Mouse (Mus musculus) hindbrain, postnatal 0 days (tissue): Measurements from ENCODE around the gene Rln3. TPM values are rescaled to one million over a fixed set of nuclear protein-coding genes. Genes with fewer than 3 reads are reported as not detected.

ENCODE experiments used
- ATAC-seq: fragments of 200-750 bp; cut with Nextera tagmentation; 2 replicates; pipeline ENCODE4 v1.8.0; 2017; ENCODE audit warnings: mild to moderate bottlenecking, moderate TSS enrichment, moderate library complexity
- DNase-seq: peaks from one replicate; pipeline ENCODE4 v3.0.0-alpha.2; 2015; ENCODE audit warnings: low spot score
- H3K27ac ChIP-seq: fragments of 300-500 bp; sonication (generic); 2 replicates; pipeline ENCODE4 v1.5.1; 2014; ENCODE audit warnings: mild to moderate bottlenecking
- H3K27me3 ChIP-seq: fragments of 300-500 bp; sonication (generic); 2 replicates; pipeline ENCODE4 v1.6.1; 2014; ENCODE audit warnings: low read length, mixed read lengths; ENCODE audit not compliant: insufficient read depth
- H3K36me3 ChIP-seq: fragments of 300-500 bp; sonication (generic); 2 replicates; pipeline ENCODE4 v1.6.1; 2014; ENCODE audit warnings: low read length, mixed read lengths; ENCODE audit not compliant: insufficient read depth
- H3K4me1 ChIP-seq: fragments of 300-500 bp; sonication (generic); 2 replicates; pipeline ENCODE4 v1.6.1; 2014; ENCODE audit warnings: antibody characterized with exemption, low read length, mixed read lengths; ENCODE audit not compliant: insufficient read depth
- H3K4me2 ChIP-seq: fragments of 300-500 bp; sonication (generic); 2 replicates; pipeline ENCODE4 v1.6.1; 2014; ENCODE audit warnings: low read depth, mild to moderate bottlenecking, low read length, moderate library complexity, mixed read lengths
- H3K4me3 ChIP-seq: fragments of 300-500 bp; sonication (generic); 2 replicates; pipeline ENCODE4 v1.5.1; 2014; ENCODE audit warnings: low read length
- H3K9ac ChIP-seq: fragments of 300-500 bp; sonication (generic); replicated peaks from 2 replicates; pipeline ENCODE4 v1.6.1; 2014; ENCODE audit warnings: mild to moderate bottlenecking, low read length, moderate library complexity, mixed read lengths
- H3K9me3 ChIP-seq: fragments of 300-500 bp; sonication (generic); 2 replicates; pipeline ENCODE4 v1.6.1; 2016; ENCODE audit warnings: low read length, mixed read lengths
- CTCF ChIP-seq: IDR thresholded peaks from 2 replicates; pipeline ENCODE4 v1.5.1; 2016; ENCODE audit warnings: antibody characterized with exemption, control low read depth, low read depth
- WGBS: fragments of 180-500 bp; shearing (Covaris S2); extraction: QIAGEN DNeasy Blood & Tissue Kit; methylation state at CpG from one replicate; pipeline ENCODE4 v1.1.7; 2014; 5-methylcytosine and 5-hydroxymethylcytosine counted together
- polyA plus RNA-seq: library from polyadenylated mRNA; unstranded; fragments of >200 nt; fragmentation: Nextera tagmentation; extraction: Ambion mirVana; gene quantifications from 2 replicates; pipeline ENCODE4 v1.2.1, GENCODE M21; 2015
- total RNA-seq: library from RNA; depleted of rRNA; stranded (reverse); fragments of >200 nt; gene quantifications from 2 replicates; pipeline ENCODE4 v1.2.3, GENCODE M21; 2014

Gene Rln3
- total and polyA plus RNA-seq, 2 experiments from 2014 or later: 6.6 to 18.8 TPM

DNA sequence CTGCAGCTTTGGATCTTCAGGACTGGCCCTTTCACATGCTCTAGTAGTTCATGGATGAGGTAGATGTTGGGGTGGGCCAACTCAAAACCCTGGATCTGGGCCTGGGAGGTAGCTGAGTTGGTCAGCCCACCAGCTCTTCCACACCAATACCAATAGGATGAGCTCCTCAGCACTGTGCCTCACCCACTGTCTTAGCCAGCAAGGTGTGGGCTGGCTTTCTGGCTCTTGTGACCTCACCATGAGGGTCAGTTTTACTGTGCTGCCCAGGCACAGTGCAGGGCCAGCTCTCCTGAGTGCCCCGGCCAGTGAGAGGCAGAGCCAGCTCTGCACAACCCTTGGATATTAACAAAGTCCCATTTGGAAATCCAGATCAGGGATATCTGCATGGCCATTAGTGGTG, 13.0 kb upstream of the Rln3 start:
- ATAC-seq (no peak), DNase-seq (no peak)
- Histone ChIP-seq H3K36me3 (no peaks in the 10 kb centered on the region), H3K4me2 (no peak overlapping the region), H3K4me1 (no peaks in the 10 kb centered on the region), H3K27me3 (no peaks in the 10 kb centered on the region), H3K4me3 (no peak overlapping the region), H3K27ac (no peak overlapping the region), H3K9me3 (no peaks in the 10 kb centered on the region), H3K9ac (no peak overlapping the region)
- 90% methylated on average over 1 of the region's 1 CpGs for WGBS
- TF ChIP-seq CTCF: no peak

DNA sequence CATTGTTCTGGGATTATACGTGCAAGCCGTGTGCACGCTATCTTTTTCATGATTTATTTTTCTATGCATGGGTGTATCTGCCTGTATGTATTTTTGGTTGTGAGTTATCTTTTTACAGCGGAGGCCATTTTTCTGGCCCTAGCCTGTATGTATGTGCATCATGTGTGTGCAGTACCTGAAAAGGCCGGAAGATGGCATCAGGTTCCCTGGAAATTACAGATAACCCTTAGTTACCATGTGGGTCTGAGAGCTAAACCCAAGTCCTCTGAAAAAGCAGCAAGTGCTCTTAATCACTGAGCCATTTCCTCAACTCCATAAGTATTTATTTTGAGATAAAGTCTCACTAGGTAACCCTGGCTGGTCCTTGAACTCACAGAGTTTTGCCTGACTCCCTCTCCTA, 8.4 kb upstream of the Rln3 start:
- no peak for DNase-seq
- no peak overlapping the region for H3K9ac ChIP-seq
- no peak for ATAC-seq
- H3K27me3 ChIP-seq: no peaks in the 10 kb centered on the region
- H3K4me2 ChIP-seq: no peak overlapping the region
- no peaks in the 10 kb centered on the region for H3K4me1 ChIP-seq
- no peak overlapping the region for H3K4me3 ChIP-seq
- H3K9me3 ChIP-seq: no peaks in the 10 kb centered on the region
- WGBS: 95% methylated on average over 5 of the region's 5 CpGs
- H3K36me3 ChIP-seq: no peaks in the 10 kb centered on the region
- H3K27ac ChIP-seq: no peak overlapping the region
- TF ChIP-seq CTCF: no peak

DNA sequence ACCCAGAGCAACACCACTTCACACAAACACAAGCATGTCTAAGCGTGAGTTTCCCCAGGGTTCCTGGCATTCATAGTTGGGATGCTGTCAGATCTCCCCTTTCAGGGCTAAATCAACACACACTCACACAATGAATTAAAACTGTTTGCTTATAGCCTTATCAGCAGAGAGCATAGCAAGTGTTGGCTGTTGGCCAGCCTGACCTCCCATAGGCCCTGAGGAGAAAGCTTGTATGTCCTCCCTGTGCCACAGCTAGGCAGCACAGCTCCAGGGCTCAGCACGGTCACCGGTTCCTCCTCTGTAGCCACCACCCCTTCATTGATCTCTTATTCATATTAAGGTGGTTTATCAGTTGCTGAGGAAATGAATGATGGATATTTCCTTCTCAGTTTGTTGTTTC, 7.9 kb upstream of the Rln3 start:
- TF ChIP-seq CTCF: no peak
- no peaks in the 10 kb centered on the region for H3K4me1 ChIP-seq
- H3K9ac ChIP-seq: no peak overlapping the region
- no peak overlapping the region for H3K4me3 ChIP-seq
- no peaks in the 10 kb centered on the region for H3K9me3 ChIP-seq
- no peaks in the 10 kb centered on the region for H3K36me3 ChIP-seq
- H3K27ac ChIP-seq: no peak overlapping the region
- 65% methylated on average over 3 of the region's 3 CpGs for WGBS
- no peak for DNase-seq
- ATAC-seq: no peak
- H3K27me3 ChIP-seq: no peaks in the 10 kb centered on the region
- H3K4me2 ChIP-seq: no peak overlapping the region

DNA sequence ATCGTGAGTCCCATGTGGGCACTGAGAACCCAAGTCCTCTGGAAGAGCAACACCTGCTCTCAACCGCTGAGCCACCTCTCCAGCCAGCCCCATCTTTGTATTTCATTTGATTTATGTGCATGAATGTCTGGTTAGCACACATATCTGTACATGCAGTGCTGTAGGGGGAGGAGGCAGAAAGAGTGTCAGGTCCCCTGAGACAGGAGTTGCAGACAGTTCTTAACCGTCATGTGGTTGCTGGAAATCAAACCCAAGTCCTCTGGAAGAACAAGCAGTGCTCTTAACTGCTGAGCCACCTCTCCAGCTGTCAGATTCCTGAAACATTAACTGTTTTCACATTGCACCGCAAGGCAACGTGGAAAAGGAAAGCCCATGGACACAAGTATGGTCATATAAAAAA, 3.4 kb upstream of the Rln3 start:
- Histone ChIP-seq H3K4me1 (no peaks in the 10 kb centered on the region), H3K27ac (no peak overlapping the region), H3K27me3 (peaks cover 22% of the 10 kb centered on the region), H3K36me3 (no peaks in the 10 kb centered on the region), H3K9ac (no peak overlapping the region), H3K4me3 (no peak overlapping the region), H3K4me2 (no peak overlapping the region), H3K9me3 (no peaks in the 10 kb centered on the region)
- no peak for TF ChIP-seq CTCF
- 75% methylated on average over 5 of the region's 5 CpGs for WGBS
- DNase-seq (no peak), ATAC-seq (no peak)

DNA sequence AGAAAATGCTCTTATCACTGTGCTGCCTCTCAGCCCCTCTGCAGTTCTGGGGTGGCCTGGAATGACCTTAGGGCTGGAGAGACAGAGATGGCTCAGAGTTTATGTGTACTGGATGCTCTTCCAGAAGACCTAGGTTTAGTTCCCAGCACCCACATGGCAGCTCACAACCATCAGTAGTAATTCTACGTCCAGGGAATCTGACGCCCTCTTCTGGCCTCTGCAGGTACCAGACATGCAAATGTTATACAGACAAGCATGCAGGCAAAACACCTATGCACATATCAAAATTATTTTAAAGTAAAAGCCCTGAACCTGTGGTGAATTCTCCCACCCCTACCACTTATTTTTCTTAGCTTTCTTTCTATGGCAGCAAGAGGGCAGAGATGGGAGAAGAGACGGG, 1.7 kb upstream of the Rln3 start:
- no peak for ATAC-seq
- no peak overlapping the region for H3K4me3 ChIP-seq
- peaks cover 30% of the 10 kb centered on the region for H3K27me3 ChIP-seq
- H3K9me3 ChIP-seq: no peaks in the 10 kb centered on the region
- no peaks in the 10 kb centered on the region for H3K36me3 ChIP-seq
- 84% methylated on average over 3 of the region's 3 CpGs for WGBS
- no peak overlapping the region for H3K27ac ChIP-seq
- TF ChIP-seq CTCF: no peak
- no peak overlapping the region for H3K4me2 ChIP-seq
- no peak for DNase-seq
- peaks cover 7% of the 10 kb centered on the region; the same call in 1 of the 2 replicates for H3K4me1 ChIP-seq
- no peak overlapping the region for H3K9ac ChIP-seq

DNA sequence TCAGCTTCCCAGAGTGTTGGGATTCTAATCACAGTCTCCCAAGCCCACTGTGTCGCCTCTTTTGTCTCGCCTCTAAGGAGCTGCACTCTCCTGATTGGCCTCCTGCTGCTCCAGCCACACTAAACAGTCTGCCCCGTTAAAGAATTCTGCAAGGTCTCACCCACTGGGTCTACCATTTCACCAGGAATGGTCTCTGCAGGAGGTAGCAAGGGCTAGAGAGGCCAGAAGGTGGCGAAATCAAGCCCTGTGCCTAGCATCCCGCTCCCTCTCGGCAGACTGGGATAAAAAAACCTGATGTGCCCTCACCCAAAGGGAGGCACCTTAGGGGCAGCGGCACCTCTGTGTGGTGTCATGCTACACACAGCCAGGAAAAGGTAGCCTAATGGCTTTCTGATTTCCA, 697 bp downstream of the Rln3 start:
- no peaks in the 10 kb centered on the region for H3K36me3 ChIP-seq
- no peak overlapping the region for H3K4me3 ChIP-seq
- no peak overlapping the region for H3K27ac ChIP-seq
- H3K9ac ChIP-seq: no peak overlapping the region
- DNase-seq (no peak), ATAC-seq (no peak)
- WGBS: 15% methylated on average over 7 of the region's 7 CpGs
- H3K4me1 ChIP-seq: peaks cover 7% of the 10 kb centered on the region; the same call in 1 of the 2 replicates
- no peak overlapping the region for H3K4me2 ChIP-seq
- no peaks in the 10 kb centered on the region for H3K9me3 ChIP-seq
- TF ChIP-seq CTCF: no peak
- peaks cover 30% of the 10 kb centered on the region for H3K27me3 ChIP-seq

DNA sequence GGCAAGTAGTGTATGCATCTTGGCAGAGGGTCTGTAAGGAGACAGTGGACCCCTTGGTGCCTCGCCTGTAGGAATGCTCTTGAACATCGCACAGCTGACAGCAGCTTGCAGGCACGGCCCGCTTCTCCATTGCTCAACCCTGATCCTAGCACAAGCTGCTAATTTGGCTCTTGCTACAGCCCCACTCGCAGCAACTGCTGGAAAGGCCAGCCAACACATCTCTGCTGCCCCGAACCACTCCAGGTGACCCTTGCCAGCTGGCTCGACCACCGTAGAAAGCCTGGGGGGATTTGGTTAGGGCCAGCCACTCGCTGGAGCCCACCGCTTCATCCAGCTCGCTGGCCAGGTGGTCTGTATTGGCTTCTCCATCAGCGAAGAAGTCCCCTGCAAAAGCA, 1.9 kb downstream of the Rln3 start:
- no peak for TF ChIP-seq CTCF
- DNase-seq (peak; percentile 37), ATAC-seq (peak; percentile 1; the same call in 1 of the 2 replicates)
- Histone ChIP-seq H3K9ac (no peak overlapping the region), H3K4me1 (peaks cover 7% of the 10 kb centered on the region; the same call in 1 of the 2 replicates), H3K27me3 (peaks cover 30% of the 10 kb centered on the region), H3K4me2 (peak overlapping the region; percentile 63), H3K9me3 (no peaks in the 10 kb centered on the region), H3K36me3 (no peaks in the 10 kb centered on the region), H3K27ac (no peak overlapping the region), H3K4me3 (no peak overlapping the region)
- 24% methylated on average over 12 of the region's 12 CpGs for WGBS
